Mouse (Mus musculus): ENCODE results near the gene Camta1. TPM values are rescaled to one million over a fixed set of nuclear protein-coding genes. Genes with fewer than 3 reads are reported as not detected.

Camta1 gene
- polyA plus RNA-seq, 1 experiment from 2014 or later = 106 TPM

GRCm38 (mm10) chr4:150869276-150870197 lies 992.1 kb downstream of the Camta1 start:
- DNase-seq (ENCODE audit: low spot score) = no peak
- Histone ChIP-seq H3K4me1 (ENCODE audit: control insufficient read depth, insufficient read depth, low read length) (peaks cover 22% of the 10 kb centered on the region), H3K27ac (replicated peaks; ENCODE audit: low read depth, low read length) (no peak overlapping the region)

GRCm38 (mm10) chr4:150868859-150869258 lies 992.8 kb downstream of the Camta1 start:
- Histone ChIP-seq H3K36me3 (ENCODE audit: control insufficient read depth, insufficient read depth, low read length) (peaks cover 9% of the 10 kb centered on the region), H3K9me3 (ENCODE audit: control insufficient read depth, low read length) (no peaks in the 10 kb centered on the region), H3K4me1 (ENCODE audit: control insufficient read depth, insufficient read depth, low read length) (peaks cover 22% of the 10 kb centered on the region), H3K4me2 (ENCODE audit: low read depth, severe bottlenecking) (no peak overlapping the region), H3K27me3 (ENCODE audit: control insufficient read depth, insufficient read depth, low read length) (no peaks in the 10 kb centered on the region), H3K27ac (replicated peaks; ENCODE audit: low read depth, low read length) (no peak overlapping the region), H3K4me3 (ENCODE audit: low read depth, low read length) (no peak overlapping the region), H3K9ac (ENCODE audit: low read length) (no peak overlapping the region)
- DNase-seq (ENCODE audit: low spot score) = no peak
- 83% methylated on average over 2 of the region's 2 CpGs for WGBS
- no peak for ATAC-seq (ENCODE audit: insufficient number of reproducible peaks, low FRiP score, low TSS enrichment, low read depth)

More at GRCm38 (mm10) chr4:150869276-150870197, 992.1 kb downstream of the Camta1 start:
- no peak overlapping the region for H3K9ac ChIP-seq (ENCODE audit: low read length)
- no peaks in the 10 kb centered on the region for H3K27me3 ChIP-seq (ENCODE audit: control insufficient read depth, insufficient read depth, low read length)
- H3K36me3 ChIP-seq (ENCODE audit: control insufficient read depth, insufficient read depth, low read length) = peaks cover 9% of the 10 kb centered on the region
- ATAC-seq (ENCODE audit: insufficient number of reproducible peaks, low FRiP score, low TSS enrichment, low read depth) = no peak
- WGBS = 74% methylated on average over 17 of the region's 17 CpGs
- H3K9me3 ChIP-seq (ENCODE audit: control insufficient read depth, low read length) = no peaks in the 10 kb centered on the region
- no peak overlapping the region for H3K4me3 ChIP-seq (ENCODE audit: low read depth, low read length)
- H3K4me2 ChIP-seq (ENCODE audit: low read depth, severe bottlenecking) = no peak overlapping the region

GRCm38 (mm10) chr4:150868161-150868560 lies 993.5 kb downstream of the Camta1 start:
- Histone ChIP-seq H3K36me3 (ENCODE audit: control insufficient read depth, insufficient read depth, low read length) (peaks cover 9% of the 10 kb centered on the region), H3K4me3 (ENCODE audit: low read depth, low read length) (no peak overlapping the region), H3K9me3 (ENCODE audit: control insufficient read depth, low read length) (no peaks in the 10 kb centered on the region), H3K9ac (ENCODE audit: low read length) (no peak overlapping the region), H3K27me3 (ENCODE audit: control insufficient read depth, insufficient read depth, low read length) (no peaks in the 10 kb centered on the region), H3K4me1 (ENCODE audit: control insufficient read depth, insufficient read depth, low read length) (peaks cover 22% of the 10 kb centered on the region), H3K4me2 (ENCODE audit: low read depth, severe bottlenecking) (no peak overlapping the region), H3K27ac (replicated peaks; ENCODE audit: low read depth, low read length) (no peak overlapping the region)
- ATAC-seq (ENCODE audit: insufficient number of reproducible peaks, low FRiP score, low TSS enrichment, low read depth) = no peak
- WGBS = 88% methylated on average over 6 of the region's 6 CpGs
- no peak for DNase-seq (ENCODE audit: low spot score)

Other genes starting within 250 kb of the Camta1 start
- gene Dnajc11, start 71.8 kb upstream of the Camta1 start, polyA plus RNA-seq (2014; fragmentation: Nextera tagmentation; extraction: Ambion mirVana) = 90.9 and 93.2 TPM in 2 replicates
- gene Thap3, start 127.1 kb upstream of the Camta1 start, polyA plus RNA-seq (2014; fragmentation: Nextera tagmentation; extraction: Ambion mirVana) = 27.3 and 29.5 TPM in 2 replicates
- gene Phf13, start 134.4 kb upstream of the Camta1 start, polyA plus RNA-seq (2014; fragmentation: Nextera tagmentation; extraction: Ambion mirVana) = 28.6 and 29.4 TPM in 2 replicates
- gene Klhl21, start 146.9 kb upstream of the Camta1 start, polyA plus RNA-seq (2014; fragmentation: Nextera tagmentation; extraction: Ambion mirVana) = 4.7 and 6.4 TPM in 2 replicates
- gene Zbtb48, start 165.8 kb upstream of the Camta1 start, polyA plus RNA-seq (2014; fragmentation: Nextera tagmentation; extraction: Ambion mirVana) = 21.0 and 23.9 TPM in 2 replicates
- gene Tas1r1, start 176.7 kb upstream of the Camta1 start, polyA plus RNA-seq (2014; fragmentation: Nextera tagmentation; extraction: Ambion mirVana) = 0.40 and 0.75 TPM in 2 replicates
- 38.1 and 40.3 TPM in 2 replicates for gene Nol9, start 177.4 kb upstream of the Camta1 start, polyA plus RNA-seq (2014; fragmentation: Nextera tagmentation; extraction: Ambion mirVana)
- gene Plekhg5, start 210.6 kb upstream of the Camta1 start, polyA plus RNA-seq (2014; fragmentation: Nextera tagmentation; extraction: Ambion mirVana) = 8.8 and 8.9 TPM in 2 replicates

Data from limb, embryonic 11.5 days (tissue).